Mouse (Mus musculus) midbrain, postnatal 0 days (tissue): ENCODE results near the gene Ism1. TPM values are rescaled to one million over a fixed set of nuclear protein-coding genes. Genes with fewer than 3 reads are reported as not detected.

Experiments
- ATAC-seq: fragments of 200-750 bp; cut with Nextera tagmentation; 2 replicates; pipeline ENCODE4 v1.8.0; 2017; ENCODE audit warnings: moderate number of reproducible peaks, mild to moderate bottlenecking, moderate TSS enrichment, moderate library complexity; ENCODE audit not compliant: low FRiP score
- DNase-seq: peaks from one replicate; pipeline ENCODE4 v3.0.0-alpha.2; 2015; ENCODE audit warnings: low spot score
- H3K27ac ChIP-seq: fragments of 300-500 bp; sonication (generic); 2 replicates; pipeline ENCODE4 v1.5.1; 2014; ENCODE audit warnings: low read depth, mild to moderate bottlenecking, low read length, mixed read lengths
- H3K27me3 ChIP-seq: fragments of 300-500 bp; sonication (generic); 2 replicates; pipeline ENCODE4 v1.6.1; 2014; ENCODE audit warnings: low read length, control low read depth, mixed read lengths; ENCODE audit not compliant: insufficient read depth
- H3K36me3 ChIP-seq: fragments of 300-500 bp; sonication (generic); 2 replicates; pipeline ENCODE4 v1.6.1; 2014; ENCODE audit warnings: low read length, control low read depth, mixed read lengths; ENCODE audit not compliant: insufficient read depth
- H3K4me1 ChIP-seq: fragments of 300-500 bp; sonication (generic); 2 replicates; pipeline ENCODE4 v1.6.1; 2014; ENCODE audit warnings: mild to moderate bottlenecking, control low read depth, antibody characterized with exemption, low read length, mixed read lengths; ENCODE audit not compliant: insufficient read depth
- H3K4me2 ChIP-seq: fragments of 300-500 bp; sonication (generic); 2 replicates; pipeline ENCODE4 v1.6.1; 2014; ENCODE audit warnings: low read depth, mild to moderate bottlenecking, low read length, mixed read lengths; ENCODE audit not compliant: poor library complexity, severe bottlenecking
- H3K4me3 ChIP-seq: fragments of 300-500 bp; sonication (generic); 2 replicates; pipeline ENCODE4 v1.5.1; 2014; ENCODE audit warnings: low read depth, mild to moderate bottlenecking, low read length, moderate library complexity
- H3K9ac ChIP-seq: fragments of 300-500 bp; sonication (generic); replicated peaks from 2 replicates; pipeline ENCODE4 v1.6.1; 2014; ENCODE audit warnings: mild to moderate bottlenecking, low read length, moderate library complexity, mixed read lengths; ENCODE audit not compliant: poor library complexity, severe bottlenecking
- H3K9me3 ChIP-seq: fragments of 300-500 bp; sonication (generic); 2 replicates; pipeline ENCODE4 v1.6.1; 2016; ENCODE audit warnings: low read length, control low read depth
- CTCF ChIP-seq: IDR thresholded peaks from 2 replicates; pipeline ENCODE4 v1.5.1; 2016; ENCODE audit warnings: antibody characterized with exemption, mild to moderate bottlenecking
- WGBS: fragments of 180-500 bp; shearing (Covaris S2); extraction: QIAGEN DNeasy Blood & Tissue Kit; methylation state at CpG from one replicate; pipeline ENCODE4 v1.1.7; 2014; 5-methylcytosine and 5-hydroxymethylcytosine counted together
- polyA plus RNA-seq: library from polyadenylated mRNA; unstranded; fragments of >200 nt; fragmentation: Nextera tagmentation; extraction: Ambion mirVana; gene quantifications from 2 replicates; pipeline ENCODE4 v1.2.1, GENCODE M21; 2015
- total RNA-seq: library from RNA; depleted of rRNA; stranded (reverse); fragments of >200 nt; gene quantifications from 2 replicates; pipeline ENCODE4 v1.2.3, GENCODE M21; 2014; rRNA removed

The Ism1 gene
- total and polyA plus RNA-seq, 2 experiments from 2014 or later: 0.73 to 1.3 TPM

DNA sequence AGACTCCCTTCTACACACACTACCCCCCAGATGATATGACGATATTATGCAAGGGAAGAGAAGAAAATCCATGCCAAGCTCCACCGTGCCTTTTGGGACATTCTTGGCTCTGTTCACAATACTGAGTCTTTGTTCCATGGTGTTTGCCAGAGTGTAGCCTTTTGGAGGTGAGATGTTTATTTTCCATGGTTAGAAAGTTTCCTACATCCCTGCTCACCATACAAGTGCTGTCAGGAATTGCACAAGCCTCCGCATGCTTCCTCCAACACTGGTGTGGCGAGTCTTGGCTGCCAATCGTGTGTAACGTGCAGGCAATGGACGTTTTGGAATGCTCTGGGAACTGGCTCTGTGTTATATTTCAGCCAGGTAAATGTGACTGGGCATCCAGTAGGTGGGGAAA lies 126.1 kb downstream of the Ism1 start:
- no peak for ATAC-seq
- no peak overlapping the region for H3K27ac ChIP-seq
- H3K9me3 ChIP-seq: no peaks in the 10 kb centered on the region
- DNase-seq: no peak
- no peak overlapping the region for H3K4me3 ChIP-seq
- WGBS: 85% methylated on average over 7 of the region's 7 CpGs
- H3K9ac ChIP-seq: no peak overlapping the region
- H3K4me2 ChIP-seq: no peak overlapping the region
- no peaks in the 10 kb centered on the region for H3K27me3 ChIP-seq
- no peaks in the 10 kb centered on the region for H3K36me3 ChIP-seq
- H3K4me1 ChIP-seq: no peaks in the 10 kb centered on the region
- TF ChIP-seq CTCF: no peak

DNA sequence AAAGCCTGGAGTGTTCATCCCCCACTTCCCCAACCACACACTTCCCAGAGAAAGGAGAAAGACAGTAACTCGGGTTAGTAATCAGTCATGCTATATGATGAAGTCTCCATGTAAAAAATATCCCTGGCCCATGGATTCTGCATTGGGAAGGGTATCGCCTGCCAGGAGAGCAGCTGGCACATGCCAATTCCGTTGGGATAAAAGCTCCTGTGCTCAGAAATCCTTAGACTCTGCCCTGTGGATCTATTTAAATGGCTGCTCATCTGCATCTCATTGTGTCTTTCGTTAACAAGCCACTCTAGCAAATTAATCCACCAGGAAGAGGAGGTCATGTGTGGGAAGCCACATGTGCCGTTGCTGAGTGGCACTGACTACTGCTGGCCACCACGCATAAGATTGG lies 129.9 kb downstream of the Ism1 start:
- no peaks in the 10 kb centered on the region for H3K27me3 ChIP-seq
- no peaks in the 10 kb centered on the region for H3K36me3 ChIP-seq
- H3K4me3 ChIP-seq: no peak overlapping the region
- no peak overlapping the region for H3K27ac ChIP-seq
- no peak for TF ChIP-seq CTCF
- H3K9me3 ChIP-seq: no peaks in the 10 kb centered on the region
- H3K9ac ChIP-seq: no peak overlapping the region
- ATAC-seq (no peak), DNase-seq (no peak)
- WGBS: 68% methylated on average over 6 of the region's 6 CpGs
- no peaks in the 10 kb centered on the region for H3K4me1 ChIP-seq
- H3K4me2 ChIP-seq: no peak overlapping the region

Other genes with a start within 250 kb of the Ism1 start
- gene Sptlc3, start 184.3 kb upstream of the Ism1 start, total RNA-seq: 0.19 and 0.22 TPM in 2 replicates
- gene Sptlc3, start 184.3 kb upstream of the Ism1 start, polyA plus RNA-seq: 0.32 and 0.59 TPM in 2 replicates